Mouse (Mus musculus): ENCODE measurements around the gene Ash1l. TPM values are rescaled to one million over a fixed set of nuclear protein-coding genes. Genes with fewer than 3 reads are reported as not detected.

Gene Ash1l
- polyA plus RNA-seq, 1 experiment from 2014 or later = 11.9 TPM

DNA sequence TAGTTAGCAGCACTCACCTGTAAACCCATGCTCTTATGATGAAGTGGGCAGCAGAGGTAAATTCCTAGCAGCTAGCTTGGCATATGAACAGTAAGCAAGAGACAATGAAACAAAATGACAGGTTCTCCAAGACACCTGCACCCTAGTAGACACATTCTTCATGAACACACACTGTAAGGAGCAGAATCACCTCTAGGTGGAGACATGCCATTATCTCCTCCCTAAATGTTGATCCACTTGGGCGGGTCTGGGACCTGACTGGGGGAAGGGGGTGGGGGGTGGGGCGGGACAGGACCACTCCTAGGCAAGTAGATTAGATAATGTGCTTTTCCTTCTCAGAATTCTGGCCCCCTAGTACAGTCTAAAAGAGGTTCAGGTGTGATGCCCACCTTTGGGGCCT is 165.1 kb downstream of the Ash1l start:
- DNase-seq (ENCODE audit: low spot score) (peak; percentile 48), ATAC-seq (no peak)
- no peak overlapping the region for H3K4me2 ChIP-seq (replicated peaks; ENCODE audit: low read depth, low read length)
- 11% methylated on average over 2 of the region's 2 CpGs for WGBS
- H3K4me1 ChIP-seq (ENCODE audit: insufficient read depth, low read depth, low read length) = no peaks in the 10 kb centered on the region
- no peaks in the 10 kb centered on the region for H3K27me3 ChIP-seq (replicated peaks; ENCODE audit: insufficient read depth, low read length)
- H3K4me3 ChIP-seq (ENCODE audit: low read depth, low read length) = no peak overlapping the region
- H3K9me3 ChIP-seq (ENCODE audit: low read length) = no peaks in the 10 kb centered on the region
- TF ChIP-seq CTCF (IDR thresholded peaks at IDR 0.05) = peak; percentile 71
- TF ChIP-seq EP300 (IDR thresholded peaks at IDR 0.05) = no peak
- no peak overlapping the region for H3K9ac ChIP-seq (replicated peaks; ENCODE audit: low read depth)
- H3K27ac ChIP-seq (ENCODE audit: low read length) = no peak overlapping the region
- no peaks in the 10 kb centered on the region for H3K36me3 ChIP-seq (ENCODE audit: insufficient read depth, low read length)

DNA sequence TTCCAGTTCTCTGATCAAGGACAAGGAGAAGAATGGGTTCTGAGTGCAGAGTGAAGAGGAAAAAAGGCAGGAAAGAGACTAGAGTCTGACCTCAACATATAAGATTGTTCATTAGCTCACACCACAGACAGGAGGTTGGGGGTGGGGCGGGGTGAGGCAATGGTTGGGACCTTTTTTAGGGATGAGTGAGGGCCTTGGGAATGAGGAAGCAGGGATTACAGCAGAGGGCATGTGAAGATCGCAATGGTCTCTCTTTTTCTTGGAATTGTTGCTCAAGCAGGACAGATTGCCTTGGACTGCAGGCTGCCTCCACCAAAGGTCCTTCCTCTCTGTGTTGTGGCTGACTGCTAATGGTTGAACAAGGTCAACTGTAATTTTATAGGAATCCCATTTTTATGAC is 172.9 kb downstream of the Ash1l start:
- 67% methylated on average over 2 of the region's 2 CpGs for WGBS
- H3K4me3 ChIP-seq (ENCODE audit: low read depth, low read length) = no peak overlapping the region
- no peak overlapping the region for H3K27ac ChIP-seq (ENCODE audit: low read length)
- H3K36me3 ChIP-seq (ENCODE audit: insufficient read depth, low read length) = no peaks in the 10 kb centered on the region
- H3K27me3 ChIP-seq (replicated peaks; ENCODE audit: insufficient read depth, low read length) = no peaks in the 10 kb centered on the region
- ATAC-seq (peak; percentile 80), DNase-seq (ENCODE audit: low spot score) (peak; percentile 67)
- TF ChIP-seq CTCF (IDR thresholded peaks at IDR 0.05) (no peak), EP300 (IDR thresholded peaks at IDR 0.05) (peak; percentile 52; the same call in 1 of the 2 replicates)
- H3K9me3 ChIP-seq (ENCODE audit: low read length) = no peaks in the 10 kb centered on the region
- H3K4me2 ChIP-seq (replicated peaks; ENCODE audit: low read depth, low read length) = no peak overlapping the region
- no peak overlapping the region for H3K9ac ChIP-seq (replicated peaks; ENCODE audit: low read depth)
- H3K4me1 ChIP-seq (ENCODE audit: insufficient read depth, low read depth, low read length) = no peaks in the 10 kb centered on the region

DNA sequence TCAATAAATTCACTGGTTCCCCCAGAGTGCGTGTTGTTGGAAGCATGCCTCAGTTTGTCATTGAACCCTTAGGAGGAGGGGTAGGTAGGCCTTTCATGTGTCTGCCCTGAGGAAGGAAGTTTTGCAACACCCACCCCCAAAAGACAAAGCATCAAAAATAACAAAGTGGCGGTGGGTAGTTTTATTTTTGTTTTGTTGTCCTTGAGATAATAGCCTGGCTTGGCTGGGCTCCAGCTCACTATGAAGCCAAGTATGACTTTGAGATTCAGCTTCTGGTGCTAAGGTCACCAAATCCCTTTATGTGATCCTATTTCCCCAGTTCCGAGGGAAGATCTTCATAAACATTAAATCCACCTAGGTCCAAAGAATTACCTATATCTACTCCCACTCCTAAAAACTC is 173.8 kb downstream of the Ash1l start:
- peak; percentile 45 for TF ChIP-seq EP300 (IDR thresholded peaks at IDR 0.05)
- TF ChIP-seq CTCF (IDR thresholded peaks at IDR 0.05) = no peak
- ATAC-seq = no peak
- 48% methylated on average over 3 of the region's 3 CpGs for WGBS

DNA sequence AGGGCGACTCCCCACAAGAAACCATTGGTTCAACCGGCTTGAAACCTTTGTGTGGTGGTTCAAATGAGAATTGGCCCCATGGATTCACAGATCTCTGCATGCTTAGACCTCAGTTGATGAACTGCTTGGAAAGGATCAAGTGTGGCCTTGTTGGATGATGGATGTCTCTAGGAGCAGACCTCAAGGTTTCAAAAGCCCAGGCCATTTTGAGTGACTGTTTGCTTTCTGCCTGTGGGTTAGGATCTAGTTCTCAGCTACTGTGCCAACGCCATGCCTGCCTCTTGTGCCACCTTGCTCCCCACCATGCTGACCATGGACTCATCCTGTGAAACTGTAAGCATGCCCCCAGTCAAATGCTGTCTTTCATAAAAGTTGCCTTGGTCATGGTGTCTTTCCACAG is 175.6 kb downstream of the Ash1l start:
- no peak overlapping the region for H3K4me2 ChIP-seq (replicated peaks; ENCODE audit: low read depth, low read length)
- H3K27me3 ChIP-seq (replicated peaks; ENCODE audit: insufficient read depth, low read length) = no peaks in the 10 kb centered on the region
- H3K9ac ChIP-seq (replicated peaks; ENCODE audit: low read depth) = no peak overlapping the region
- TF ChIP-seq EP300 (IDR thresholded peaks at IDR 0.05) (no peak), CTCF (IDR thresholded peaks at IDR 0.05) (no peak)
- H3K4me3 ChIP-seq (ENCODE audit: low read depth, low read length) = no peak overlapping the region
- no peaks in the 10 kb centered on the region for H3K9me3 ChIP-seq (ENCODE audit: low read length)
- DNase-seq (ENCODE audit: low spot score) (no peak), ATAC-seq (no peak)
- H3K4me1 ChIP-seq (ENCODE audit: insufficient read depth, low read depth, low read length) = no peaks in the 10 kb centered on the region
- no peaks in the 10 kb centered on the region for H3K36me3 ChIP-seq (ENCODE audit: insufficient read depth, low read length)
- 90% methylated on average over 3 of the region's 3 CpGs for WGBS
- H3K27ac ChIP-seq (ENCODE audit: low read length) = no peak overlapping the region

More for the DNA sequence above, 173.8 kb downstream of the Ash1l start:
- no peak overlapping the region for H3K9ac ChIP-seq (replicated peaks; ENCODE audit: low read depth)
- H3K4me3 ChIP-seq (ENCODE audit: low read depth, low read length) = no peak overlapping the region
- peak; percentile 22 for DNase-seq (ENCODE audit: low spot score)
- H3K36me3 ChIP-seq (ENCODE audit: insufficient read depth, low read length) = no peaks in the 10 kb centered on the region
- no peaks in the 10 kb centered on the region for H3K27me3 ChIP-seq (replicated peaks; ENCODE audit: insufficient read depth, low read length)
- H3K9me3 ChIP-seq (ENCODE audit: low read length) = no peaks in the 10 kb centered on the region
- 0 out of 2 replicates have a peak overlapping the region, but pooled peaks have one; percentile 4 for H3K27ac ChIP-seq (ENCODE audit: low read length)
- H3K4me1 ChIP-seq (ENCODE audit: insufficient read depth, low read depth, low read length) = no peaks in the 10 kb centered on the region
- no peak overlapping the region for H3K4me2 ChIP-seq (replicated peaks; ENCODE audit: low read depth, low read length)

Other genes starting within 250 kb of the Ash1l start
- gene Rit1, start 233.8 kb upstream of the Ash1l start, polyA plus RNA-seq (2015; fragmentation: Nextera tagmentation; extraction: Ambion mirVana) = 88.6 and 98.4 TPM in 2 replicates
- gene Syt11, start 175.5 kb upstream of the Ash1l start, polyA plus RNA-seq (2015; fragmentation: Nextera tagmentation; extraction: Ambion mirVana) = 4.9 and 5.6 TPM in 2 replicates
- gene Gon4l, start 115.4 kb upstream of the Ash1l start, polyA plus RNA-seq (2015; fragmentation: Nextera tagmentation; extraction: Ambion mirVana) = 4.6 and 5.0 TPM in 2 replicates
- gene Msto1, start 36.6 kb upstream of the Ash1l start, polyA plus RNA-seq (2015; fragmentation: Nextera tagmentation; extraction: Ambion mirVana) = 23.2 and 24.6 TPM in 2 replicates
- gene Dap3, start 559 bp downstream of the Ash1l start, polyA plus RNA-seq (2015; fragmentation: Nextera tagmentation; extraction: Ambion mirVana) = 64.6 and 66.3 TPM in 2 replicates
- 16.0 and 17.9 TPM in 2 replicates for gene Rusc1, start 142.7 kb downstream of the Ash1l start, polyA plus RNA-seq (2015; fragmentation: Nextera tagmentation; extraction: Ambion mirVana)
- gene Gm43738, start 150.5 kb downstream of the Ash1l start, polyA plus RNA-seq (2015; fragmentation: Nextera tagmentation; extraction: Ambion mirVana) = not detected in 2 replicates
- gene Fdps, start 151.3 kb downstream of the Ash1l start, polyA plus RNA-seq (2015; fragmentation: Nextera tagmentation; extraction: Ambion mirVana) = 185 and 199 TPM in 2 replicates
- 0.14 and 0.32 TPM in 2 replicates for gene Pklr, start 185.5 kb downstream of the Ash1l start, polyA plus RNA-seq (2015; fragmentation: Nextera tagmentation; extraction: Ambion mirVana)
- gene Hcn3, start 209.6 kb downstream of the Ash1l start, polyA plus RNA-seq (2015; fragmentation: Nextera tagmentation; extraction: Ambion mirVana) = 0.19 and 0.31 TPM in 2 replicates
- 16.2 and 17.7 TPM in 2 replicates for gene Clk2, start 214.2 kb downstream of the Ash1l start, polyA plus RNA-seq (2015; fragmentation: Nextera tagmentation; extraction: Ambion mirVana)
- 89.6 and 94.2 TPM in 2 replicates for gene Scamp3, start 226.9 kb downstream of the Ash1l start, polyA plus RNA-seq (2015; fragmentation: Nextera tagmentation; extraction: Ambion mirVana)
- gene Fam189b, start 232.5 kb downstream of the Ash1l start, polyA plus RNA-seq (2015; fragmentation: Nextera tagmentation; extraction: Ambion mirVana) = 6.6 and 8.4 TPM in 2 replicates

Data from lung, postnatal 0 days (tissue).